Mouse (Mus musculus): ENCODE measurements around the gene Smim14.

DNA sequence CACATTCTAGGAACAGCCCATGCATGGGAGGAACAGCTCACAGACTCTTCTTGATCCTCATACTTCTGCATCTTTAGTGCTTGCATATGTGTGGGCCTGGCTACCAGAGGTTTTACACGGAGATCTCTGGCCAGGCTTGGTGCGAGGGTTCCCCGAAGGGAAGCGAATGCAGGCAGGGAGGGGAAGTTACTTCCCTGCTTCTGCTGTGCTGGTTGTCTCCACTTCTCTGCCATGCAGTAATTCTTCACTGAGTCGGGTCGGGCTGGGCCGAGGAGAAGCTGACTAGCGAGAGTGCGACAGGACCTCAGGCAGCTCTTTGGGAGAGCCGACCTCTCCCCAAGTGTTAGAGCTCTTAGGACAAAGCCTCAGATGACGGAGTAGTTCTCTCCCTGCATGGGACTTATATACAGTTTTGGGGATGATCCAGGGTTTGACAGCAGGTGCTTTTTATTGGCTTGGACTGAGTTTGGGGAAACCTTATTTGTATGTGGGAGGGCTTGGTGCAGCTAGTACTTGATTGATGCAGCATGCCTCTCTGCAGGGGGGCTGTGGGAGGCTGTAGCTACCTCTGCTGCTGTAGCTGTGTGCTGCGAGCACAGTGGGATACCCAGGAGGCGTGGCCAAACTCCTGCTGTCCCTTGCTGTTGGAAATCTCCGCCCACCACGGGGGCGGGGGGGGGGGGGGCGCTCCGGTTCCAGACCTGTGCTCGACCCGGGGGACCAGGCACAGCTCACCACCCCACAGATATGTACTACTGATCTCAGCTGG, 24.3 kb upstream of the Smim14 start:
- TF ChIP-seq CTCF (IDR thresholded peaks at IDR 0.05; ENCODE audit: borderline replicate concordance, insufficient read depth, low read depth, low read length) = no peak
- no peak for TF ChIP-seq POLR2A (IDR thresholded peaks at IDR 0.05; ENCODE audit: borderline replicate concordance, insufficient read depth, low read length)

Data from cerebellum, adult 2 months (tissue).